In genomic region chr4:8374061-8374460, GRCm38 (mm10) we compare ENCODE assay signal across 14 mouse cellular contexts.
"Had no signal": no experiment of that assay in that cellular context is flagged by ENCODE, and none has a peak within 500 bp of the region (broad histone marks: within the 10 kb centered on the region; RNA-seq: fewer than 3 reads in every experiment).

No protein-coding gene starts in this region.

- H3K4me3 ChIP-seq: left cerebral cortex, adult 2 months; limb, embryonic 12.5 days; liver, embryonic 13.5 days; lung, embryonic 15.5 days; megakaryocyte, embryonic 14.5 days; stomach, embryonic 15.5 days had no signal

- ATAC-seq: liver, postnatal 0 days had no signal

- H3K36me3 ChIP-seq: limb, embryonic 12.5 days; liver, embryonic 13.5 days; lung, embryonic 15.5 days; stomach, embryonic 15.5 days had no signal

- H3K27ac ChIP-seq: left cerebral cortex, adult 2 months; limb, embryonic 12.5 days; liver, embryonic 13.5 days; lung, embryonic 15.5 days; macrophage; stomach, embryonic 15.5 days had no signal

- H3K9me3 ChIP-seq: limb, embryonic 12.5 days; liver, embryonic 13.5 days; lung, embryonic 15.5 days; megakaryocyte, embryonic 14.5 days; stomach, embryonic 15.5 days had no signal

- H3K9ac ChIP-seq: limb, embryonic 12.5 days; liver, embryonic 13.5 days; liver, postnatal 0 days; lung, embryonic 15.5 days; stomach, embryonic 15.5 days had no signal

- DNase-seq: kidney, postnatal 25 days; liver; liver, embryonic 13.5 days; liver, postnatal 0 days; lung, postnatal 14 days; thymus, adult 2 months; thymus, postnatal 25 days had no signal

- H3K4me1 ChIP-seq: limb, embryonic 12.5 days; liver, embryonic 13.5 days; lung, embryonic 15.5 days; megakaryocyte, embryonic 14.5 days; stomach, embryonic 15.5 days had no signal

- H3K27me3 ChIP-seq: limb, embryonic 12.5 days; liver, embryonic 13.5 days; lung, embryonic 15.5 days; stomach, embryonic 15.5 days had no signal

- H3K4me2 ChIP-seq: limb, embryonic 12.5 days; liver, embryonic 13.5 days; lung, embryonic 15.5 days; midbrain, embryonic 11.5 days; stomach, embryonic 15.5 days had no signal
